Mouse (Mus musculus): ENCODE results near the gene Copg2. TPM values are rescaled to one million over a fixed set of nuclear protein-coding genes. Genes with fewer than 3 reads are reported as not detected.
A peak's percentile ranks its signal among the peaks of the same experiment; 100 is the strongest.

Copg2 gene
- polyA plus RNA-seq, 1 experiment from 2014 or later, result 19.9 TPM

DNA sequence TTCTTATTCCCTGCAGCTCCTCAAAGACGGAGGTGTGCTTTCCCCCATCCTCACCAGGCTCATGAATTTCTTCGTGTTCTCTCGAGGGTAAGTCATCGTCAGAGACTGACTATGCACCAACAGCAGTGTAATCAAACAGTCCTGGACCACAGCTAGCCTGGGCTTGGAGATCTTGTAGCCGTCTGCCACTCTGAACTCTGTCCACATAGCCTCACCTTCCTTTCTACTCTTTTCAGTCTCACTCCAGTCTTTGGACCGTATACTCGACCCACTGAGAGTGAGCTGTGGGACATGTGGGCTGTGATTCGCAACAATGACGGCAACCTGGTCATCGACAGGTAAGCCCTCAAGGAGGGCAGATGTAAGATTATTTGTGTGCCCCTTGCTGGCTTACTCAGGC, 151.7 kb downstream of the Copg2 start:
- Histone ChIP-seq H3K9me3 (peaks cover 4% of the 10 kb centered on the region; the same call in 1 of the 2 replicates), H3K4me2 (no peak overlapping the region), H3K4me3 (no peak overlapping the region), H3K27me3 (replicated peaks) (no peaks in the 10 kb centered on the region), H3K36me3 (peaks cover 93% of the 10 kb centered on the region), H3K27ac (replicated peaks) (no peak overlapping the region), H3K4me1 (peaks cover 9% of the 10 kb centered on the region; the same call in 1 of the 2 replicates), H3K9ac (0 out of 2 replicates have a peak overlapping the region, but pooled peaks have one; percentile 19)
- ATAC-seq (ENCODE audit: extremely low read depth, insufficient number of reproducible peaks, low FRiP score, low TSS enrichment), result no peak
- 76% methylated on average over 10 of the region's 10 CpGs for WGBS

DNA sequence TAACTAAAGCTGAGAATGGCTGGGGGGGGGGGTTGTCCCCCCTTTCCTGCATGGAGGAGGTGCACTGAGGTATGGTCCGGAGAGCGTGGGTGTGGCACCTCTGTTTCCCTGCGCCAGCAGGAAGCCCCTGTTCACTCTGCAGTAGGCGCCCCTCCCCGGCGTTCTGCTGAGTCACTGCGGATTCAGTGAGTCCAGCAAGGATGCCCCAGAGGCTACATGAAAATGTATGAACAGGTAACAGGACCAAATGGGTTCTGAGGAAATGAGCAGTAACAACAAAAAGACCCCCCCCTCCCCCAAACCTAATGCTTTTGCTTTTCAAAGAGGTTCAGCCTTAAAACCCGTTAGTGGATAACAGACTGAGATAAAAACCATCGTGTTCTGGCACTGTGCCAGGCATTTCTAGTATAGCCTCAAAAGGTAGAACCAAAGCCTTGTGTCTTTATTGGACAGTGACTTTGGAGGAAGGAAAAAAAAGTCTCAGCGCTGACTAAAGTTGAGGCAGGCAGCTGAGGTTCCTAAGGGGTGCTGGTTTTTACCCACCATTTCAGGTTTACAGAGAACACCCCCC, 157.3 kb downstream of the Copg2 start:
- peaks cover 56% of the 10 kb centered on the region for H3K36me3 ChIP-seq
- H3K9me3 ChIP-seq, result peaks cover 55% of the 10 kb centered on the region
- peak overlapping the region; percentile 89 for H3K27ac ChIP-seq (replicated peaks)
- H3K27me3 ChIP-seq (replicated peaks), result no peaks in the 10 kb centered on the region
- WGBS, result 44% methylated on average over 10 of the region's 10 CpGs
- H3K4me2 ChIP-seq, result peak overlapping the region; percentile 79
- peak overlapping the region; percentile 87 for H3K9ac ChIP-seq
- peak overlapping the region; percentile 69 for H3K4me3 ChIP-seq
- H3K4me1 ChIP-seq, result peaks cover 2% of the 10 kb centered on the region; the same call in 1 of the 2 replicates
- no peak for ATAC-seq (ENCODE audit: extremely low read depth, insufficient number of reproducible peaks, low FRiP score, low TSS enrichment)

DNA sequence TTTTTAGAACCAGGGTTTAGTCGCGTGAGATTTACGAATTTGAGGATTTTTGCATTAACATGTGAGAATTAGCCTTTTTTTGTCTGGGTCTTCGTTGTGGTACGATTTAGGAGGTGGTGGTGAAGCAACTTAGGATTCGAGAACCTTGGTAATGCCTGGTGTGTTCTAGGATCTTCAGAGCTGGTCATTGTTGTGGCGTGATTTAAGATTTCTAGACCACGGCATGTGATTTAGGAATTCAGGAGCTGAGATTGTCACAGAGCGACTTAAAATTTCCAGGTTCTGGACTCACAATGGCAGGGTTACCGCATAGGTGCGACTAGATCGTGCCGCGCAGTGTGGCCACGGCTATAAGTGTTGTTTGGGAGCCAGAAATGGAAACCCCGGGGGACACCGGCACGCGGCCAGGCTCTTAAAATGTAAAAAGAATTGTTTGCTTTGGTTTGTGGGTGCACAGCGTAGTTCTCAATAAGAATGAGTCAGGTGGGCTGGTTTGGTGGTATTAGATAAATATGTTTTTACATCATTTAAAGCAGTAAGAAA, 158.1 kb downstream of the Copg2 start:
- peaks cover 58% of the 10 kb centered on the region for H3K9me3 ChIP-seq
- peak overlapping the region; percentile 87 for H3K9ac ChIP-seq
- peaks cover 49% of the 10 kb centered on the region for H3K36me3 ChIP-seq
- peak overlapping the region; percentile 69 for H3K4me3 ChIP-seq
- peak overlapping the region; percentile 79 for H3K4me2 ChIP-seq
- H3K27me3 ChIP-seq (replicated peaks), result no peaks in the 10 kb centered on the region
- H3K27ac ChIP-seq (replicated peaks), result peak overlapping the region; percentile 89
- peaks cover 9% of the 10 kb centered on the region for H3K4me1 ChIP-seq
- 45% methylated on average over 20 of the region's 20 CpGs for WGBS
- no peak for ATAC-seq (ENCODE audit: extremely low read depth, insufficient number of reproducible peaks, low FRiP score, low TSS enrichment)

DNA sequence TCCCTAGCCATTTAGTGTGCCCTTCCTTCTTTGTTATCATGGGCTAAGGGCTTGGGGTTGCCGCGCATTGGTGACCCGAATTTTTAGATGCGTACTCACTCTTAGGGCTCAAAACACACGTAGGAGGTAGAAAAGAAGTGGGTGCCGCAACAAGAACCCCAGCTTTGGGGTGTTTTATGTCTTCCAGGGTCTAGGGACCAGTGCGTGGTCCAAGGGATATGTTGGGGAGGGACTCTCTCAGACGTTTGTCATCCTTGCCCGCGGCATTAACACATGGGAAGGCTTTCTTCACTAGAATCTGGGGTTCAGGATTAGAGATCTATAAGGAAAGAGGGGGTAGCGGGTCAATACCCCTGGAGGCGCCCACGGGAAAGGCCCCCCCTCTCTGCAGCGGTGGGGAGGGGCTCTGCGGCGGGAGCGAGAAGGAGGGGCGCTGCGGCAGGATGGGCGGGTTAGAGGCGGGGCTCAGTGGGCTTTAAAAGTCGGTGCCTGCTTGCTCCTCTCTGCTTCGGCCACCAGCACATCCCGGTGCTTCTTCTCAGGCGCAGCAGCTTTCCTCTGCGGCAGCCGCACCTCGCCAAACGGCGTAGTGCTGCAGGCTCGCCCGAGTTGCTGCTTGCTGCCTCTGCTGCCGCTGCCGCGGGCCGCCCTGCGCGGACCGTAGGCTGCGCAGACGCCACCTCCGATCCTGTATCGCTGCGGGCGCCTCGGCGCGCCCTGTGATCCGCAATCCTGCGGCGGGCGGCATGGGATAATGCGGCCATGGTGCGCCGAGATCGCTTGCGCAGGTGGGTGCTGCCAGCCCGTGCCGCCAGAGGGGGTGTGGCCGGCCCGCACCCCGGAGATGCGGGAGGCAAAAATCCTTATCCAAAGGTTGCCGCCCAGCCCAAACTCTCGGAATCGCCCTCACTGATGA, 158.8 kb downstream of the Copg2 start:
- Histone ChIP-seq H3K9ac (peak overlapping the region; percentile 87), H3K27ac (replicated peaks) (peak overlapping the region; percentile 89), H3K4me3 (peak overlapping the region; percentile 69), H3K4me1 (peaks cover 17% of the 10 kb centered on the region), H3K27me3 (replicated peaks) (no peaks in the 10 kb centered on the region), H3K4me2 (peak overlapping the region; percentile 79), H3K36me3 (peaks cover 41% of the 10 kb centered on the region), H3K9me3 (peaks cover 58% of the 10 kb centered on the region)
- ATAC-seq (ENCODE audit: extremely low read depth, insufficient number of reproducible peaks, low FRiP score, low TSS enrichment), result no peak; the same call in 1 of the 2 replicates
- WGBS, result 55% methylated on average over 66 of the region's 66 CpGs

DNA sequence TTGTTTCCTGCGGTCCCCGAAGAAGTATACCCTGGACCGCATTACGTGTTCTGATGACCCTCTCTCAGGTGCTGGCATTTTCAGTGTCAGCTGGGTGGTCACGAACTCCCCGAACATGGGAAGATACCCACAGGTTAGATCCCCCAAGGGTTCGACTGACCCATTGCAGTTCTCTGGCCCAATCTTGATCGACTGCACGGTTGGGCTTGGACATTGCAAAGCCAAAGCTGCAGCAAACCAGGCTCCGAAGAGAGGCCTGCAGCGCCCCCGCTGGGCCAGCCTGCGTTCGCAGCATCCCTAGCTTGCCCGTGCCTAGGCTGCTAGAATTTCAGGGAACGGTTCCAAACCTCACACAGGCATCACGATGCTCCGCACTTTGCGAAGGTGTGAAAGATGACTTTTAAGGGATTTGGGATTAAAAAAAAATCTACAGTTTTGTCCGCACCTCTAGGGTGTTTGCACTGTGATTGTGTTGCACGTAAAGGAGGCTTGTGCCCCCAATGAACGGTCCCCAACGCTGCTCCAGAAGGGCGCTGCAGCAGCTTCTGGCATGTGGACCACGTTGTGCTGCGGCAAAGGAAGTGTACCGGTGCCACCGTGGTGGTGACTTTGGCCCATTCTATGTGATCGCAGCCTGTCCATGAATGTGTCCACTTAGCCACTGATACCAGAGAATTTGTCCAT, 159.6 kb downstream of the Copg2 start:
- peaks cover 33% of the 10 kb centered on the region for H3K36me3 ChIP-seq
- WGBS, result 52% methylated on average over 29 of the region's 29 CpGs
- H3K27me3 ChIP-seq (replicated peaks), result no peaks in the 10 kb centered on the region
- H3K4me3 ChIP-seq, result peak overlapping the region; percentile 69
- H3K27ac ChIP-seq (replicated peaks), result peak overlapping the region; percentile 85
- H3K9ac ChIP-seq, result peak overlapping the region; percentile 71
- peaks cover 58% of the 10 kb centered on the region for H3K9me3 ChIP-seq
- peak overlapping the region; percentile 79 for H3K4me2 ChIP-seq
- ATAC-seq (ENCODE audit: extremely low read depth, insufficient number of reproducible peaks, low FRiP score, low TSS enrichment), result 0 out of 2 replicates have a peak, but pooled peaks have one; percentile 7
- H3K4me1 ChIP-seq, result peaks cover 19% of the 10 kb centered on the region

DNA sequence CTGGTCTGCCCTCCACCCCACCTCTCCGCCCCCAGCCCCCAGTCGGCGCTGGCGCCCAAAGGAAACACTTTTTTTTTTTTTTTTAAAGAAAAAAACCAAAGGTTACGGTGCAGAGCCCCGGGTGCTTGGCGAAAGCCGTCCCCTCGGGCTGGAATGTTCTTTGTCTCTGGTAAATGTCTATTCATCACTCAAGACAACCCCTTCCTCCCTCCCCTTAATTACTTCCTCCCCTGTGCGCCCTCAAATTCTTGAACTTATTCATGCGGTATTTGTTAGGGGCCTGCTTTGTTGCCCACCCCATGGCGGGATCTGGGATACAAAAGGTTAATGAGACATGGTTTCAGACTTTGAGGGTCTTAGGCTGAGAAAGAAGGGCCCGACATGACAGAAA, 160.2 kb downstream of the Copg2 start:
- Histone ChIP-seq H3K36me3 (peaks cover 30% of the 10 kb centered on the region), H3K4me1 (peaks cover 19% of the 10 kb centered on the region), H3K4me2 (peak overlapping the region; percentile 79), H3K27me3 (replicated peaks) (no peaks in the 10 kb centered on the region), H3K27ac (replicated peaks) (peak overlapping the region; percentile 85), H3K9me3 (peaks cover 58% of the 10 kb centered on the region), H3K9ac (0 out of 2 replicates have a peak overlapping the region, but pooled peaks have one; percentile 50), H3K4me3 (peak overlapping the region; percentile 69)
- 48% methylated on average over 13 of the region's 13 CpGs for WGBS
- ATAC-seq (ENCODE audit: extremely low read depth, insufficient number of reproducible peaks, low FRiP score, low TSS enrichment), result no peak

DNA sequence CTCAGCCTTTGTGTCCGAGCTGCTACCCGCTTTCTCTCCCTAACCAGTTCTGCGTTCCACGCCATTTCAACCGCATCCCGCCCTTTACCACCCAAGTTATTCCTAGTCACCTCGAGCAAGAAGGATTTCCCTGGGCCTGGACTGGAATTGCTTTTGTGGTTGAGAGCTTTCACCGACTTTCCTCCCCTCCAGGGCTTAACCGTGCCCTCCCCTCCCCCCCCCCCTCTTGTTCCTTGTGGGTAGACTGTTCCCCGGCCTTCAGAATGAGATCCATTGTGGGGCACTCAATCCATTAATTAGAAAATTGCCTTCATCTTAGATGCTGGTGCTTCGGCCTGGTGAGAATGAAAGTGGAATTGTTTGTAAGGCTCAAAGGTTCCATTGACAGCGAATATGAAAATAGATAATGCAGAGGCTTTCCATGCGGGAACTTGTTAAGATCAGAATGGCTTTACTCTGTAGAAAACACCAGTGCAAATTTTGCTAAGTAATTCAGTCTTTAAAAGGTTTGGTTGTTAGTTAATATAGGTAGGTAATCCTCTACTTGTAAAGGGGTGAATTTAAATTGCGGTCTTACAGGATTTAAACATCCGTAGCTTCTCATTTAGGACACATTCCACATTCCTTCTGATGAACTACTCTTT, 160.7 kb downstream of the Copg2 start:
- 44% methylated on average over 15 of the region's 15 CpGs for WGBS
- peaks cover 26% of the 10 kb centered on the region for H3K36me3 ChIP-seq

DNA sequence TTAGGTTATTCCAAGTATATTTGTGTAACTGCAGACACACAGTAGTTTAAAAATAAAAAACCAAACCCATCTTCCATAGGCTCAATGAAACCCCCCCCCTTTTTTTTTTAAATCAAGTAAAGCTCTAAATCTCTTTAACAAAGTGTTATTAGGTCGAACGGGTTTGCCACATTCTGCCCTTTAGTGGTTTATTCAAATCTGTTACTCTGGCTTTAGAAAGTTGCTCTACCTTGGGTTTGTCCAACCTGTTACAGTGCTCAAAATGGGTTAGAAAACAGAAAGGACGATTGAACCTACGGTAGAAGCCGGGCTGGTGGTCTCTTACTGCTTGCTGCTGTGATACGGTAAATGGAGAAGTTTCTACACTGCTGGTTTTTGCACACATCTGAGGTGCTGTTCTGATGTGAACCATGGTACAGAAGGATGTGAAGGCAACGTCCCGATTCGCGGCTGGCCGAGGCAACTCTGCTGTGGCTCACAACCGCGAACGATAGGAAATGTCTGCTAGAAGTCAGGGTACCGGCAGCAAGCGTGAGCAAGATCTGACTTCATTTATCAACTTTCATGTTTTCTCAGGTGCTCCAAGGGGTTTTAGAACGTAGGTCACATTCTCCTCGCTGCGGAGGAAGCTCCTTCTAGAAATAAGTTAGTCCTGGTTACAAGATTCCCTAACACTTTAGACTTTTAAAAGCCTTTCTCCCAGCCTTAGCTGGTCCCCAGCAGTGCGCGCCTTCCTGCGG, 161.4 kb downstream of the Copg2 start:
- Histone ChIP-seq H3K9me3 (peaks cover 57% of the 10 kb centered on the region), H3K4me3 (peak overlapping the region; percentile 69), H3K4me2 (peak overlapping the region; percentile 79), H3K27ac (replicated peaks) (peak overlapping the region; percentile 85), H3K27me3 (replicated peaks) (no peaks in the 10 kb centered on the region), H3K9ac (peak overlapping the region; percentile 79), H3K4me1 (peaks cover 25% of the 10 kb centered on the region), H3K36me3 (peaks cover 19% of the 10 kb centered on the region)
- no peak for ATAC-seq (ENCODE audit: extremely low read depth, insufficient number of reproducible peaks, low FRiP score, low TSS enrichment)
- WGBS, result 45% methylated on average over 22 of the region's 22 CpGs

More for the DNA sequence above, 160.7 kb downstream of the Copg2 start:
- H3K9me3 ChIP-seq, result peaks cover 58% of the 10 kb centered on the region
- peak overlapping the region; percentile 85 for H3K27ac ChIP-seq (replicated peaks)
- ATAC-seq (ENCODE audit: extremely low read depth, insufficient number of reproducible peaks, low FRiP score, low TSS enrichment), result no peak
- peak overlapping the region; percentile 79 for H3K4me2 ChIP-seq
- peak overlapping the region; percentile 69 for H3K4me3 ChIP-seq
- no peaks in the 10 kb centered on the region for H3K27me3 ChIP-seq (replicated peaks)
- H3K4me1 ChIP-seq, result peaks cover 19% of the 10 kb centered on the region
- peak overlapping the region; percentile 79 for H3K9ac ChIP-seq

DNA sequence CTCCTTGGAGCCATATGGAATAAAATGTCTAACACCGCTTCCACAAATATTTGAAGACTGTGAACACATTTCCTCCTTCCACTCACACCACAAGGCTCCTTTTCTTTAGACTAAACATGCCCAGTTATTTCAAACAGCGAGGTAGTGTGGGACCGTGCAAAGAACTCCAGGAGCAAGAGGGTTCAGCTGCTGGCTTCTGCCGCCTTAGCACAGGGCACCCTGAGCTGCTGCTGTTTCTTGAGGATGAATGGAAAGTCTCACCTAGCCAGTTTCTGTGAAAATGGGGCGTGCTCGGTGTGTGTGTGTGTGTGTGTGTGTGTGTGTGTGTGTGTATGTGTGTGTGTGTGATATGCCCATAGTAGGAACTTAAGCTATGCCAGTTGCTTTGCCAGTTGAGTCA, 162.1 kb downstream of the Copg2 start:
- Histone ChIP-seq H3K36me3 (peaks cover 15% of the 10 kb centered on the region; the same call in 1 of the 2 replicates), H3K9me3 (peaks cover 50% of the 10 kb centered on the region), H3K4me3 (no peak overlapping the region), H3K27me3 (replicated peaks) (no peaks in the 10 kb centered on the region), H3K27ac (replicated peaks) (peak overlapping the region; percentile 85), H3K9ac (0 out of 2 replicates have a peak overlapping the region, but pooled peaks have one; percentile 79), H3K4me2 (peak overlapping the region; percentile 79), H3K4me1 (peaks cover 32% of the 10 kb centered on the region)
- WGBS, result 66% methylated on average over 6 of the region's 6 CpGs
- no peak for ATAC-seq (ENCODE audit: extremely low read depth, insufficient number of reproducible peaks, low FRiP score, low TSS enrichment)

DNA sequence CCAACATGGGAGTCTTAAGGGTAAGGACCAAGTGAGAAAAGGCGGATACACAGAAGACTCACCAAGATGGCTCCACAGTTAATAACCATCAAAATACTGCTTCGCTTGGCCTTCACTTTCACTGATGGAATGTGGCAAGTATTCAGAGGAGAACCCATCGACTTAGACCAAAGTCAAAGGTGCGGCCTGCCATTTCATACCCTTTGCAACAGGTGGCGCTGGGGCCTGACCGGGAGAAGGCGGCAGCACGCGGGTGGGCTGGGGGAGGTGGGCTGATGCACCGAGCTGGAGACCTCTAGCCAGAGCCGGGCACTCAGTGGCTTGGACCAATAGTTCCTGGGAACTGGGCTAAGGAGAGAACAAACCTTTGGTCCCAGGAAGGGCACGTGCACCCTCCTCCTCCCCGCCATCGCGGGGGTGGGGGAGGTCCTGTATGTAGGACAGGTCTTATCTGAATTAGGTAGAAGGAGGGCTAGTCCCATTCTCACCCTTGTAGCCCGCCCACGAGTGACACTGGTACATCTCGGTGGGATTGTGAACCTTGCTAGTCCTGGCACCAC, 163.9 kb downstream of the Copg2 start:
- Histone ChIP-seq H3K27me3 (replicated peaks) (no peaks in the 10 kb centered on the region), H3K9me3 (peaks cover 32% of the 10 kb centered on the region), H3K36me3 (peaks cover 5% of the 10 kb centered on the region; the same call in 1 of the 2 replicates), H3K4me3 (no peak overlapping the region), H3K9ac (no peak overlapping the region), H3K27ac (replicated peaks) (no peak overlapping the region), H3K4me2 (no peak overlapping the region), H3K4me1 (peaks cover 35% of the 10 kb centered on the region)
- WGBS, result 48% methylated on average over 18 of the region's 18 CpGs
- no peak for ATAC-seq (ENCODE audit: extremely low read depth, insufficient number of reproducible peaks, low FRiP score, low TSS enrichment)

Data from heart, embryonic 13.5 days (tissue).